Mouse (Mus musculus) embryonic facial prominence, embryonic 13.5 days (tissue): ENCODE results near the gene Taf11. TPM values are rescaled to one million over a fixed set of nuclear protein-coding genes. Genes with fewer than 3 reads are reported as not detected.

Source experiments
- ATAC-seq: fragments of 200-750 bp; cut with Nextera tagmentation; 2 replicates; pipeline ENCODE4 v1.8.0; 2017; ENCODE audit warnings: low read depth; ENCODE audit not compliant: insufficient number of reproducible peaks, insufficient read depth, low FRiP score, low TSS enrichment
- H3K27ac ChIP-seq: fragments of 300-500 bp; sonication (generic); 2 replicates; pipeline ENCODE4 v1.5.1; 2015; ENCODE audit warnings: moderate library complexity, mild to moderate bottlenecking, inconsistent platforms
- H3K27me3 ChIP-seq: fragments of 300-500 bp; sonication (generic); 2 replicates; pipeline ENCODE4 v1.6.1; 2015; ENCODE audit warnings: mild to moderate bottlenecking, inconsistent platforms
- H3K36me3 ChIP-seq: fragments of 300-500 bp; sonication (generic); 2 replicates; pipeline ENCODE4 v1.6.1; 2015; ENCODE audit warnings: mild to moderate bottlenecking, inconsistent platforms
- H3K4me1 ChIP-seq: fragments of 300-500 bp; sonication (generic); 2 replicates; pipeline ENCODE4 v1.6.1; 2015; ENCODE audit warnings: inconsistent platforms
- H3K4me2 ChIP-seq: fragments of 300-500 bp; sonication (generic); 2 replicates; pipeline ENCODE4 v1.6.1; 2015; ENCODE audit warnings: moderate library complexity, mild to moderate bottlenecking, inconsistent platforms
- H3K4me3 ChIP-seq: fragments of 300-500 bp; sonication (generic); 2 replicates; pipeline ENCODE4 v1.5.1; 2015; ENCODE audit warnings: mild to moderate bottlenecking, inconsistent platforms
- H3K9ac ChIP-seq: fragments of 300-500 bp; sonication (generic); 2 replicates; pipeline ENCODE4 v1.6.1; 2015; ENCODE audit warnings: mild to moderate bottlenecking, inconsistent platforms
- H3K9me3 ChIP-seq: fragments of 300-500 bp; sonication (generic); 2 replicates; pipeline ENCODE4 v1.6.1; 2016; ENCODE audit warnings: inconsistent platforms
- whole genome bisulfite sequencing: fragments of 180-500 bp; shearing (Covaris S2); methylation state at CpG from one replicate; pipeline ENCODE4 v1.1.7; 2015; ENCODE audit warnings: mixed read lengths; 5-methylcytosine and 5-hydroxymethylcytosine counted together
- polyA plus RNA-seq: library from polyadenylated mRNA; unstranded; fragments of >200 nt; fragmentation: Nextera tagmentation; extraction: Ambion mirVana; gene quantifications from 2 replicates; pipeline ENCODE4 v1.2.1, GENCODE M21; 2015

Taf11 gene
- polyA plus RNA-seq, 1 experiment from 2014 or later, result 89.6 TPM

- no peak overlapping the region for H3K9ac ChIP-seq
- H3K4me3 ChIP-seq, result no peak overlapping the region
- no peak overlapping the region for H3K27ac ChIP-seq
- no peaks in the 10 kb centered on the region for H3K27me3 ChIP-seq
- no peak for ATAC-seq
- peaks cover 7% of the 10 kb centered on the region; the same call in 1 of the 2 replicates for H3K4me1 ChIP-seq
- H3K36me3 ChIP-seq, result no peaks in the 10 kb centered on the region
- no peaks in the 10 kb centered on the region for H3K9me3 ChIP-seq
- no peak overlapping the region for H3K4me2 ChIP-seq
- 40% methylated on average over 4 of the region's 4 CpGs for WGBS
These were observed 6.7 kb upstream of the Taf11 start for GRCm38 (mm10) chr17:27916366-27916765.

- Histone ChIP-seq H3K9ac (no peak overlapping the region), H3K36me3 (no peaks in the 10 kb centered on the region), H3K27ac (no peak overlapping the region), H3K4me2 (no peak overlapping the region), H3K27me3 (no peaks in the 10 kb centered on the region), H3K4me3 (no peak overlapping the region), H3K9me3 (no peaks in the 10 kb centered on the region), H3K4me1 (peaks cover 19% of the 10 kb centered on the region)
- WGBS, result 85% methylated on average over 4 of the region's 4 CpGs
- ATAC-seq, result no peak
These were observed 5.1 kb upstream of the Taf11 start for GRCm38 (mm10) chr17:27914742-27915141.

GRCm38 (mm10) chr17:27911371-27911770 lies 1.7 kb upstream of the Taf11 start:
- Histone ChIP-seq H3K9ac (no peak overlapping the region), H3K4me1 (peaks cover 27% of the 10 kb centered on the region), H3K4me2 (no peak overlapping the region), H3K27ac (no peak overlapping the region), H3K4me3 (no peak overlapping the region), H3K9me3 (no peaks in the 10 kb centered on the region), H3K27me3 (no peaks in the 10 kb centered on the region), H3K36me3 (no peaks in the 10 kb centered on the region)
- 85% methylated on average over 7 of the region's 7 CpGs for WGBS
- no peak for ATAC-seq

- peak within 1 kb of the TSS; percentile 91 for H3K9ac ChIP-seq
- H3K36me3 ChIP-seq, result peaks cover 8% of the 10 kb centered on the region
- H3K9me3 ChIP-seq, result no peaks in the 10 kb centered on the region
- peak; percentile 77 for ATAC-seq
- no peaks in the 10 kb centered on the region for H3K27me3 ChIP-seq
- peak within 1 kb of the TSS; percentile 87 for H3K4me2 ChIP-seq
- H3K27ac ChIP-seq, result peak within 1 kb of the TSS; percentile 91
- under 1% methylated on average over 75 of the region's 78 CpGs for WGBS
- peak within 1 kb of the TSS; percentile 77 for H3K4me3 ChIP-seq
- H3K4me1 ChIP-seq, result peaks cover 32% of the 10 kb centered on the region
These were observed 589 bp downstream of the Taf11 start, which contains the start of gene Anks1 for GRCm38 (mm10) chr17:27908888-27909621. Gene Anks1 (plus strand): TSS chr17:27909306.

GRCm38 (mm10) chr17:27908206-27908887 lies 1.3 kb downstream of the Taf11 start:
- ATAC-seq, result peak; percentile 0; the same call in 1 of the 2 replicates
- peaks cover 32% of the 10 kb centered on the region for H3K4me1 ChIP-seq
- peaks cover 14% of the 10 kb centered on the region for H3K36me3 ChIP-seq
- peak overlapping the region; percentile 87 for H3K4me2 ChIP-seq
- no peaks in the 10 kb centered on the region for H3K27me3 ChIP-seq
- H3K9me3 ChIP-seq, result no peaks in the 10 kb centered on the region
- under 1% methylated on average over 12 of the region's 12 CpGs for WGBS
- peak overlapping the region; percentile 91 for H3K9ac ChIP-seq
- H3K27ac ChIP-seq, result peak overlapping the region; percentile 91
- H3K4me3 ChIP-seq, result peak overlapping the region; percentile 77

GRCm38 (mm10) chr17:27907512-27908205 lies 2.0 kb downstream of the Taf11 start:
- peaks cover 21% of the 10 kb centered on the region for H3K36me3 ChIP-seq
- H3K9ac ChIP-seq, result peak overlapping the region; percentile 91
- peak overlapping the region; percentile 87 for H3K4me2 ChIP-seq
- peak overlapping the region; percentile 69 for H3K27ac ChIP-seq
- no peaks in the 10 kb centered on the region for H3K9me3 ChIP-seq
- peaks cover 32% of the 10 kb centered on the region for H3K4me1 ChIP-seq
- no peaks in the 10 kb centered on the region for H3K27me3 ChIP-seq
- no peak for ATAC-seq
- WGBS, result under 1% methylated on average over 45 of the region's 45 CpGs
- H3K4me3 ChIP-seq, result peak overlapping the region; percentile 77

- ATAC-seq, result 0 out of 2 replicates have a peak, but pooled peaks have one; percentile 3
- Histone ChIP-seq H3K4me3 (no peak overlapping the region), H3K36me3 (peaks cover 86% of the 10 kb centered on the region), H3K4me1 (no peaks in the 10 kb centered on the region), H3K9me3 (no peaks in the 10 kb centered on the region), H3K9ac (0 out of 2 replicates have a peak overlapping the region, but pooled peaks have one; percentile 2), H3K27me3 (no peaks in the 10 kb centered on the region), H3K27ac (no peak overlapping the region), H3K4me2 (no peak overlapping the region)
- WGBS, result 86% methylated on average over 19 of the region's 19 CpGs
These were observed 23.0 kb downstream of the Taf11 start for GRCm38 (mm10) chr17:27886499-27887210.

GRCm38 (mm10) chr17:27883994-27884393 lies 25.6 kb downstream of the Taf11 start:
- Histone ChIP-seq H3K4me2 (no peak overlapping the region), H3K4me1 (no peaks in the 10 kb centered on the region), H3K27me3 (no peaks in the 10 kb centered on the region), H3K36me3 (peaks cover 90% of the 10 kb centered on the region), H3K4me3 (no peak overlapping the region), H3K9ac (no peak overlapping the region), H3K27ac (no peak overlapping the region), H3K9me3 (no peaks in the 10 kb centered on the region)
- 94% methylated on average over 6 of the region's 6 CpGs for WGBS
- ATAC-seq, result no peak

GRCm38 (mm10) chr17:27883129-27883528 lies 26.5 kb downstream of the Taf11 start:
- no peaks in the 10 kb centered on the region for H3K4me1 ChIP-seq

GRCm38 (mm10) chr17:27881518-27881917 lies 28.1 kb downstream of the Taf11 start:
- no peak for ATAC-seq
- Histone ChIP-seq H3K27me3 (no peaks in the 10 kb centered on the region), H3K9me3 (no peaks in the 10 kb centered on the region), H3K4me1 (no peaks in the 10 kb centered on the region), H3K9ac (no peak overlapping the region), H3K36me3 (peaks cover 90% of the 10 kb centered on the region), H3K4me3 (no peak overlapping the region), H3K4me2 (no peak overlapping the region), H3K27ac (no peak overlapping the region)
- WGBS, result 63% methylated on average over 11 of the region's 11 CpGs

More at GRCm38 (mm10) chr17:27883129-27883528, 26.5 kb downstream of the Taf11 start:
- H3K36me3 ChIP-seq, result peaks cover 92% of the 10 kb centered on the region
- no peaks in the 10 kb centered on the region for H3K27me3 ChIP-seq
- no peak overlapping the region for H3K27ac ChIP-seq
- H3K4me3 ChIP-seq, result no peak overlapping the region
- H3K9ac ChIP-seq, result no peak overlapping the region
- no peak overlapping the region for H3K4me2 ChIP-seq
- WGBS, result 87% methylated on average over 8 of the region's 8 CpGs
- H3K9me3 ChIP-seq, result no peaks in the 10 kb centered on the region
- ATAC-seq, result no peak

GRCm38 (mm10) chr17:27874510-27874909 lies 35.1 kb downstream of the Taf11 start:
- Histone ChIP-seq H3K36me3 (peaks cover 34% of the 10 kb centered on the region), H3K9me3 (no peaks in the 10 kb centered on the region), H3K4me3 (no peak overlapping the region), H3K4me2 (no peak overlapping the region), H3K9ac (0 out of 2 replicates have a peak overlapping the region, but pooled peaks have one; percentile 40), H3K27me3 (no peaks in the 10 kb centered on the region), H3K27ac (no peak overlapping the region), H3K4me1 (no peaks in the 10 kb centered on the region)
- no peak for ATAC-seq
- 47% methylated on average over 5 of the region's 5 CpGs for WGBS
